In the genomic region with DNA sequence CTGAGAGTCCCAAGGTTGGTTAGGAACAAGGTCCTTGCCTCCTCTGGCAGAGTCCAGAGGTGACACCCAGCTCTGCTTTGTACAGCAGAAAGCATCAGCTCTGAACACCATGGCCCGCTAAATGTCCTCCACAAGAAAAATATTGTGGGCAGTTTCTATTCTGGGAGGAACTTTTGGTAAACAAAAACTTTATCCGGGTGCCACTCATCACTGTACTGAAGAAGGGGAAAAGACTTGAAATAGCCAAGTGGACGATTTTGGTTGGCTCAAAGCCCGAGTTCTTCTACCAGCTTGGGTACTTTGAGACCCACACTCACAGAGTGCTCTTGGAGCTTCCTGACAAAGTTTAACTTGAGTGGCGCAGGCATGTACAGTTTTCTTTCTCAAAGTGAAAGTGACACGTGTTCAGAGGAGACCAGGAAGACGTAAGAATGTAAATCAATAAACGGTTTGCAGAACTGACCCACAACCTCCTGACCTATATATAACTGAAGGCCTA, we compare ENCODE assay signal across 8 mouse cellular contexts.
DNase-seq lines count a peak whose midpoint lies in the region; ATAC-seq lines count a peak whose summit lies in the region.

No protein-coding gene starts in this region.

- H3K4me2 ChIP-seq in embryonic facial prominence, embryonic 14.5 days (ENCODE audit: low read depth, low read length) = no peak overlapping the region
- no peak overlapping the region for H3K4me2 ChIP-seq in neural tube, embryonic 13.5 days
- peak overlapping the region; percentile 20 for H3K4me2 ChIP-seq in lung, embryonic 15.5 days

- H3K27ac ChIP-seq in embryonic facial prominence, embryonic 14.5 days (replicated peaks; ENCODE audit: low read depth, low read length) = no peak overlapping the region; the same call in 1 of the 2 replicates
- no peak overlapping the region for H3K27ac ChIP-seq in embryonic facial prominence, embryonic 10.5 days (replicated peaks)
- H3K27ac ChIP-seq in neural tube, embryonic 13.5 days (replicated peaks) = 0 out of 2 replicates have a peak overlapping the region, but pooled peaks have one; percentile 38
- H3K27ac ChIP-seq in lung, embryonic 15.5 days = peak overlapping the region; percentile 66

- no peaks in the 10 kb centered on the region for H3K27me3 ChIP-seq in embryonic facial prominence, embryonic 14.5 days (replicated peaks; ENCODE audit: control insufficient read depth, insufficient read depth, low read length)
- no peaks in the 10 kb centered on the region for H3K27me3 ChIP-seq in embryonic facial prominence, embryonic 10.5 days (replicated peaks; ENCODE audit: low read depth, poor library complexity, severe bottlenecking)
- H3K27me3 ChIP-seq in neural tube, embryonic 13.5 days = no peaks in the 10 kb centered on the region
- no peaks in the 10 kb centered on the region for H3K27me3 ChIP-seq in lung, embryonic 15.5 days

- H3K9me3 ChIP-seq in embryonic facial prominence, embryonic 14.5 days (ENCODE audit: control insufficient read depth, low read length) = no peaks in the 10 kb centered on the region
- no peaks in the 10 kb centered on the region for H3K9me3 ChIP-seq in embryonic facial prominence, embryonic 10.5 days
- no peaks in the 10 kb centered on the region for H3K9me3 ChIP-seq in neural tube, embryonic 13.5 days
- no peaks in the 10 kb centered on the region for H3K9me3 ChIP-seq in lung, embryonic 15.5 days

- no peak for ATAC-seq in embryonic facial prominence, embryonic 14.5 days (ENCODE audit: low read depth)
- ATAC-seq in neural tube, embryonic 13.5 days (ENCODE audit: low read depth) = no peak
- ATAC-seq in lung, embryonic 15.5 days (ENCODE audit: borderline replicate concordance, extremely low read depth, low FRiP score, low TSS enrichment) = no peak

- no peak overlapping the region for H3K9ac ChIP-seq in embryonic facial prominence, embryonic 14.5 days (ENCODE audit: low read depth, low read length)
- H3K9ac ChIP-seq in neural tube, embryonic 13.5 days = no peak overlapping the region
- no peak overlapping the region for H3K9ac ChIP-seq in lung, embryonic 15.5 days

- DNase-seq in embryonic facial prominence, embryonic 14.5 days (ENCODE audit: low spot score) = peak; percentile 27
- no peak for DNase-seq in embryonic facial prominence, embryonic 10.5 days (ENCODE audit: low spot score)
- DNase-seq in neural tube, embryonic 10.5 days (ENCODE audit: extremely low spot score, low spot score) = no peak
- DNase-seq in ovary, postnatal 10 days (ENCODE audit: low spot score) = no peak
- no peak for DNase-seq in left cerebral cortex, postnatal 36 days (ENCODE audit: low spot score in 2 of 2)
- DNase-seq in left cerebral cortex, postnatal 25 days (ENCODE audit: low spot score in 2 of 2) = no peak

- peaks cover 31% of the 10 kb centered on the region for H3K4me1 ChIP-seq in embryonic facial prominence, embryonic 14.5 days (ENCODE audit: control insufficient read depth, insufficient read depth, low read length)
- H3K4me1 ChIP-seq in embryonic facial prominence, embryonic 10.5 days = peaks cover 38% of the 10 kb centered on the region
- H3K4me1 ChIP-seq in neural tube, embryonic 13.5 days (replicated peaks) = peaks cover 20% of the 10 kb centered on the region
- peaks cover 50% of the 10 kb centered on the region for H3K4me1 ChIP-seq in lung, embryonic 15.5 days

- H3K36me3 ChIP-seq in embryonic facial prominence, embryonic 14.5 days (ENCODE audit: control insufficient read depth, insufficient read depth, low read length) = no peaks in the 10 kb centered on the region
- H3K36me3 ChIP-seq in embryonic facial prominence, embryonic 10.5 days (replicated peaks) = no peaks in the 10 kb centered on the region
- H3K36me3 ChIP-seq in neural tube, embryonic 13.5 days = no peaks in the 10 kb centered on the region
- H3K36me3 ChIP-seq in lung, embryonic 15.5 days = no peaks in the 10 kb centered on the region

- no peak overlapping the region for H3K4me3 ChIP-seq in embryonic facial prominence, embryonic 14.5 days (ENCODE audit: low read depth, low read length)
- H3K4me3 ChIP-seq in embryonic facial prominence, embryonic 10.5 days = no peak overlapping the region
- no peak overlapping the region for H3K4me3 ChIP-seq in neural tube, embryonic 13.5 days
- 0 out of 2 replicates have a peak overlapping the region, but pooled peaks have one; percentile 1 for H3K4me3 ChIP-seq in lung, embryonic 15.5 days

- WGBS in embryonic facial prominence, embryonic 14.5 days = 53% methylated on average over 8 of the region's 8 CpGs
- WGBS in embryonic facial prominence, embryonic 10.5 days = 77% methylated on average over 8 of the region's 8 CpGs
- 83% methylated on average over 8 of the region's 8 CpGs for WGBS in neural tube, embryonic 13.5 days
- WGBS in lung, embryonic 15.5 days = 18% methylated on average over 8 of the region's 8 CpGs

- intact Hi-C loops in left cerebral cortex, postnatal 36 days (cut with DNase I) = no loop called here
- intact Hi-C loops in left cerebral cortex, postnatal 25 days (cut with DNase I) = loop anchor here (2.0 kb wide), 1 partner anchor 309 kb away; the partner anchor contains the start of gene Gadd45g

Comparison
In these comparisons a context has a peak if more than half of its experiments do, and no peak if none do; other contexts are left out.
1. H3K27ac ChIP-seq: peak in neural tube, embryonic 13.5 days (single experiment) and lung, embryonic 15.5 days (single experiment); none in embryonic facial prominence, embryonic 14.5 days (single experiment) and embryonic facial prominence, embryonic 10.5 days (single experiment).